Mouse (Mus musculus) midbrain, embryonic 11.5 days (tissue): Measurements from ENCODE around the gene Zfand2a. TPM values are rescaled to one million over a fixed set of nuclear protein-coding genes. Genes with fewer than 3 reads are reported as not detected.

Experiments
- ATAC-seq: fragments of 200-750 bp; cut with Nextera tagmentation; 2 replicates; pipeline ENCODE4 v1.8.0; 2017; ENCODE audit warnings: moderate TSS enrichment, moderate library complexity; ENCODE audit not compliant: low FRiP score
- DNase-seq: peaks from one replicate; pipeline ENCODE4 v3.0.0; 2015; ENCODE audit warnings: low spot score; ENCODE audit errors: missing footprints
- H3K27ac ChIP-seq: fragments of 300-500 bp; sonication (generic); 2 replicates; pipeline ENCODE4 v1.5.1; 2014; ENCODE audit warnings: low read depth, low read length
- H3K27me3 ChIP-seq: fragments of 300-500 bp; sonication (generic); 2 replicates; pipeline ENCODE4 v1.6.1; 2014; ENCODE audit warnings: mild to moderate bottlenecking, low read length, moderate library complexity, mixed read lengths; ENCODE audit not compliant: control insufficient read depth, insufficient read depth
- H3K36me3 ChIP-seq: fragments of 300-500 bp; sonication (generic); 2 replicates; pipeline ENCODE4 v1.6.1; 2014; ENCODE audit warnings: mild to moderate bottlenecking, low read length, moderate library complexity, mixed read lengths; ENCODE audit not compliant: control insufficient read depth, insufficient read depth
- H3K4me1 ChIP-seq: fragments of 300-500 bp; sonication (generic); 2 replicates; pipeline ENCODE4 v1.6.1; 2014; ENCODE audit warnings: low read length; ENCODE audit not compliant: control insufficient read depth, insufficient read depth
- H3K4me2 ChIP-seq: fragments of 300-500 bp; sonication (generic); 2 replicates; pipeline ENCODE4 v1.6.1; 2014; ENCODE audit warnings: mild to moderate bottlenecking, moderate library complexity
- H3K4me3 ChIP-seq: fragments of 300-500 bp; sonication (generic); 2 replicates; pipeline ENCODE4 v1.5.1; 2014; ENCODE audit warnings: low read depth, low read length
- H3K9ac ChIP-seq: fragments of 300-500 bp; sonication (generic); 2 replicates; pipeline ENCODE4 v1.6.1; 2014; ENCODE audit warnings: low read length
- H3K9me3 ChIP-seq: fragments of 300-500 bp; sonication (generic); 2 replicates; pipeline ENCODE4 v1.6.1; 2016; ENCODE audit warnings: low read length; ENCODE audit not compliant: control insufficient read depth
- WGBS: fragments of 180-500 bp; shearing (Covaris S2); extraction: QIAGEN DNeasy Blood & Tissue Kit; methylation state at CpG from one replicate; pipeline ENCODE4 v1.1.7; 2014; 5-methylcytosine and 5-hydroxymethylcytosine counted together
- polyA plus RNA-seq: library from polyadenylated mRNA; unstranded; fragments of >200 nt; fragmentation: Nextera tagmentation; extraction: Ambion mirVana; gene quantifications from 2 replicates; pipeline ENCODE4 v1.2.1, GENCODE M21; 2014

Zfand2a gene
- polyA plus RNA-seq, 1 experiment from 2014 or later = 6.9 TPM

- Histone ChIP-seq H3K36me3 (no peaks in the 10 kb centered on the region), H3K9ac (no peak overlapping the region), H3K4me2 (no peak overlapping the region), H3K27ac (no peak overlapping the region), H3K4me1 (no peaks in the 10 kb centered on the region), H3K27me3 (no peaks in the 10 kb centered on the region), H3K4me3 (no peak overlapping the region), H3K9me3 (no peaks in the 10 kb centered on the region)
- peak; percentile 93 for DNase-seq
- 0 out of 2 replicates have a peak, but pooled peaks have one; percentile 22 for ATAC-seq
- WGBS = 9% methylated on average over 12 of the region's 14 CpGs
Observed at GRCm38 (mm10) chr5:139505073-139505606, 20.8 kb upstream of the Zfand2a start.

DNA sequence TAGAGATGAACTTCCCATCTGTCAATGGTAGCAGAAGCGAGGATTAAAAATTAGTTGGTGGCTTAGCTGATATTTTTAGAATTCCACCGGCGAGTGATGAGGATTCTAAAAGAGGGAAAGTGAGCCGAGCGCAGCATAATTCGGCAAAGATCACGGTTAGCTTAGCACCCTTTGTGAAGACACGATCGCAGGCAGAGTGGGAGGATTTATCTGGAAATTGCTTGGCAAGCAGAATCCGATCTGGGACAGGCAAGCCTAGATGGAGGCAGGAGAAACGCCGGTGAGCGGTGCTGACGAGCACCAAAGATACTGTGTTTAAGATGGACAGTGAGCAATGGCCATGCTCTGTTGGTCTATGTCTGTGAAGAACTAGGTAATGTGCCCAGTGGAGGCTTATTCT is 17.9 kb upstream of the Zfand2a start:
- 88% methylated on average over 14 of the region's 14 CpGs for WGBS
- no peak overlapping the region for H3K4me3 ChIP-seq
- no peak overlapping the region for H3K4me2 ChIP-seq
- H3K9me3 ChIP-seq = no peaks in the 10 kb centered on the region
- H3K9ac ChIP-seq = no peak overlapping the region
- no peaks in the 10 kb centered on the region for H3K36me3 ChIP-seq
- ATAC-seq (no peak), DNase-seq (no peak)
- H3K27me3 ChIP-seq = no peaks in the 10 kb centered on the region
- no peak overlapping the region for H3K27ac ChIP-seq
- no peaks in the 10 kb centered on the region for H3K4me1 ChIP-seq

GRCm38 (mm10) chr5:139498791-139499190 is 14.4 kb upstream of the Zfand2a start:
- DNase-seq = no peak
- H3K4me2 ChIP-seq = no peak overlapping the region

DNA sequence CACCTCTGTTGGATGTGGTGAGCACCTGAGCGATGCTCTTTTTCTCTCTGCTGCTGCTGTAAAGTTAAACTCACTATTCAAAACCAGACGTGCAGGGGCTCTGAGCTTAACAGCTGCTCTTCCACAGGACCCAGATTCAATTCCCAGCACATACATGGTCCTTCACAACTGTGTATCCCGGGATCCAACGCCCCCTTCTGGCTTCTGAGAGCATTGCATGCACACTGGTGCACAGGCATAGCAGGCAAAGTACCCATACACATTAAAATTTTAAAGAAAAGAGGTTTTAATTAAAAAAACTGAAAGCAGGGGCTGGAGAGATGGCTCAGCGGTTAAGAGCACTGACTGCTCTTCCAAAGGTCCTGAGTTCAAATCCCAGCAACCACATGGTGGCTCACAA is 12.6 kb upstream of the Zfand2a start:
- DNase-seq = no peak
- no peaks in the 10 kb centered on the region for H3K27me3 ChIP-seq
- no peaks in the 10 kb centered on the region for H3K9me3 ChIP-seq
- H3K4me1 ChIP-seq = no peaks in the 10 kb centered on the region
- no peak overlapping the region for H3K4me2 ChIP-seq
- H3K36me3 ChIP-seq = no peaks in the 10 kb centered on the region
- 53% methylated on average over 5 of the region's 5 CpGs for WGBS
- ATAC-seq = no peak
- no peak overlapping the region for H3K9ac ChIP-seq
- H3K4me3 ChIP-seq = no peak overlapping the region
- H3K27ac ChIP-seq = no peak overlapping the region

More at GRCm38 (mm10) chr5:139498791-139499190, 14.4 kb upstream of the Zfand2a start:
- Histone ChIP-seq H3K9me3 (no peaks in the 10 kb centered on the region), H3K9ac (no peak overlapping the region), H3K36me3 (no peaks in the 10 kb centered on the region), H3K27ac (no peak overlapping the region), H3K4me1 (no peaks in the 10 kb centered on the region), H3K4me3 (no peak overlapping the region), H3K27me3 (no peaks in the 10 kb centered on the region)
- WGBS = 79% methylated on average over 5 of the region's 5 CpGs
- ATAC-seq = no peak

DNA sequence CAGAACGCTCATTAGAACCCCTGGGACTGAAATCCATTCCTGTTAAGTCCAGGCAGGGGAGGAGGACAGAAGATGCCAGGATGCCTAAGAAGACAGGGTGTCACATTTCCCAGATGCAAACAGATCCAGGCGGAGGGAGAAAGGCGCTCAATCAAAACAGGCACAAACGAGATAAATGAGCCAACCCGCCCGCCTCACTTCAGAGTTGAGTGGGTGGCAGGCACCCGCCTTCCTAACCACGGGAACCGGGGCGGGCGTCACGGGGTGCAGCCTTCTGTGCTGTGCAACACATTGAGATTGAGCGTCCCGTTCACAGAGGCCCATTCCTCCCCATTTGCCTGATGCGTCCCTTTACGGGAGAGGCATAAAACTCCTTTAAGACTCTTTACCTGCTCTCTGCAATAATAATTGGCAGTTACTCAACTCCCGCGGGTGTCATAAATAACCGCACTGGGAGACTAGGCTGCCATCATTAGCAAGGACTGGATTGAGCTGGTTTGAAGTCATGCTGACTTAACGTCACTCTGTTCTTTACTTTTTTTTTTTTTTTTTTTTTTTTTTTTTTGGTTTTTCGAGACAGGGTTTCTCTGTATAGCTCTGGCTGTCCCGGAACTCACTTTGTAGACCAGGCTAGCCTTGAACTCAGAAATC is 10.8 kb upstream of the Zfand2a start:
- no peak overlapping the region for H3K9ac ChIP-seq
- no peaks in the 10 kb centered on the region for H3K36me3 ChIP-seq
- H3K9me3 ChIP-seq = no peaks in the 10 kb centered on the region
- WGBS = 71% methylated on average over 21 of the region's 22 CpGs
- DNase-seq = no peak
- no peaks in the 10 kb centered on the region for H3K27me3 ChIP-seq
- H3K27ac ChIP-seq = no peak overlapping the region
- H3K4me2 ChIP-seq = no peak overlapping the region
- no peak overlapping the region for H3K4me3 ChIP-seq
- H3K4me1 ChIP-seq = no peaks in the 10 kb centered on the region
- ATAC-seq = no peak

- DNase-seq (no peak), ATAC-seq (no peak)
- Histone ChIP-seq H3K9ac (no peak overlapping the region), H3K27ac (no peak overlapping the region), H3K4me2 (no peak overlapping the region), H3K27me3 (no peaks in the 10 kb centered on the region), H3K4me1 (no peaks in the 10 kb centered on the region), H3K9me3 (no peaks in the 10 kb centered on the region), H3K4me3 (no peak overlapping the region), H3K36me3 (no peaks in the 10 kb centered on the region)
- 77% methylated on average over 5 of the region's 5 CpGs for whole genome bisulfite sequencing
Observed at GRCm38 (mm10) chr5:139493690-139494089, 9.3 kb upstream of the Zfand2a start.

DNA sequence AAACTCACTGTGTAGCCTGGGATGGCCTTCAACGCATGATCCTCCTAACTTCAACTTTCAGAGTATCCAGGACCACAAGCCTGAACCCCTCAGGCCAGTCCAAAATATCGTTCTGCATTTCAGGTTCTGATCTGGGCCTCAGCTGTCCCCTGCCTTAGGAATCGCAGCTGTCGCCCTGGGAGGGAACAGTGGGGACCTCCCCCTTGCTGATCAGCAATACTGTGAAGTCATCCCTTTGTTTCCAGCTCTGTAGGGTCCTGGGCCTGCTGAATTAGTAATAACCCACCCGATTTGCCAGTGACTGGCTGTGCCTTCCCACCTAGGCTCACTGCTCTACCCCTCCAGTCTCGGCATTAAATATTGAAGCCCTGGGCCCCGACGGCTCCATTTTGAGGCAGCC is 7.0 kb upstream of the Zfand2a start:
- Histone ChIP-seq H3K9ac (no peak overlapping the region), H3K27ac (no peak overlapping the region), H3K4me1 (no peaks in the 10 kb centered on the region), H3K4me3 (no peak overlapping the region), H3K27me3 (no peaks in the 10 kb centered on the region), H3K36me3 (no peaks in the 10 kb centered on the region), H3K9me3 (peaks cover 2% of the 10 kb centered on the region; the same call in 1 of the 2 replicates), H3K4me2 (no peak overlapping the region)
- ATAC-seq (no peak), DNase-seq (no peak)
- 53% methylated on average over 8 of the region's 8 CpGs for WGBS

DNA sequence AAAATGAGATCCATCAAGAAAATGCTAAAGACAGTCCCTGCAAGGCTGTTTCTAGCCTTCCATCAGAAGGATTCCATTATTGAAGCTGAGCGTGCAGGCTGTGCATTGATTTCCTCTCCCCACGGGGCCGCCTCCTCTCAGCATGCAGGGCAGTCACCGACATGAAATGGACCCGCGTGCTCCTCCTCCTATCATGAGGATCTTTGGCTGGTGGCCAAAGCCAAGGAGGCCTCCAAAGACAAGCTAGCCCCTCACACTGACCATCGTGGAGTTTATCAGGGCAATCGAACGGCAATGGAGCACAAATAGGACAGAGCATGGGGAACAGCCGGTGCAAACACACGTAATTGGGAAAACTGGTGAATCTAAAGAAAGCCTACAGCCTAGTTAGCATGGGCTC is 5.8 kb upstream of the Zfand2a start:
- 80% methylated on average over 11 of the region's 11 CpGs for WGBS
- DNase-seq = no peak

DNA sequence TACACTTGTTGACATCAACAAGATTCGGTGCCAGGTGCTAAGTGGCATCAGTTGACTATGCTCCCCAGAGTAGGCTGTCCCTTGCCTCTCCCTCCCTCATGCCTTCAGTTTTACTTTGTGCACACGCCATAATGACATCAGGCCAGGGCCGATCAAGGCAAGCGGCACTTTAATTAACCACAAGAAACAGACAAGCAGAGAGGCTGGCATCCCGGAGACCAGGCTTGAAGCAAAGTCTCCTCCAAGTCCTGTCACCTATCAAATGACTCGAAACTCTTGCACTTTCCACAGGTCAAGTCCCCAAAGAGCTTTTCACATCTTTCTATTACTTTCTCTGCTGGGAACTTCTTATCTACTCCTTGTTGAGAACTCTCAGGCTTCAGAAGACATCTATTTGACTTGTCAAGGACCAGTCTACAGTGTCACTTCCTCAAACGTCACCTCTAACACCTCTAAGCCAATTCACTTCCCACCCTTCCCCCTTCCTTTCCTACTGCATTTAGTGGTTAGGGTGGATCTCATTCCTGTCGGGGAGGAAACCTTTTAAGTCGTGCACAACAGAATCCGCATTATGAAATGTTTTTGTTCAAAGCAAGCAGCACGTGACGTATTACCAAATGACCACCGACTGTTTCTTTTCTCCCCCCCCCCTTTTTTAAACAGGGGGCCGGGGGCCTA is 1.0 kb downstream of the Zfand2a start:
- no peak for DNase-seq
- no peak overlapping the region for H3K27ac ChIP-seq
- peaks cover 7% of the 10 kb centered on the region for H3K36me3 ChIP-seq
- ATAC-seq = no peak
- peak overlapping the region; percentile 92 for H3K4me3 ChIP-seq
- peaks cover 8% of the 10 kb centered on the region for H3K4me1 ChIP-seq
- H3K27me3 ChIP-seq = no peaks in the 10 kb centered on the region
- H3K4me2 ChIP-seq = peak overlapping the region; percentile 94
- H3K9me3 ChIP-seq = peaks cover 2% of the 10 kb centered on the region; the same call in 1 of the 2 replicates
- 66% methylated on average over 14 of the region's 14 CpGs for WGBS
- H3K9ac ChIP-seq = peak overlapping the region; percentile 76; the same call in 1 of the 2 replicates

More for the DNA sequence above, 5.8 kb upstream of the Zfand2a start:
- Histone ChIP-seq H3K4me1 (no peaks in the 10 kb centered on the region), H3K9me3 (peaks cover 2% of the 10 kb centered on the region; the same call in 1 of the 2 replicates), H3K27me3 (no peaks in the 10 kb centered on the region), H3K9ac (no peak overlapping the region), H3K27ac (no peak overlapping the region), H3K4me2 (no peak overlapping the region), H3K36me3 (no peaks in the 10 kb centered on the region), H3K4me3 (no peak overlapping the region)
- ATAC-seq = no peak
